Mouse (Mus musculus) intestine, embryonic 16.5 days (tissue): ENCODE measurements around the gene Lgi4. TPM values are rescaled to one million over a fixed set of nuclear protein-coding genes. Genes with fewer than 3 reads are reported as not detected.
A peak's percentile ranks its signal among the peaks of the same experiment; 100 is the strongest.

Experiments
- ATAC-seq: fragments of 200-750 bp; cut with Nextera tagmentation; 2 replicates; pipeline ENCODE4 v1.8.0; 2017; ENCODE audit warnings: moderate TSS enrichment, moderate library complexity
- H3K27ac ChIP-seq: fragments of 300-500 bp; sonication (generic); 2 replicates; pipeline ENCODE4 v1.5.1; 2014; ENCODE audit warnings: mild to moderate bottlenecking, low read length
- H3K27me3 ChIP-seq: fragments of 300-500 bp; sonication (generic); replicated peaks from 2 replicates; pipeline ENCODE4 v1.6.1; 2014; ENCODE audit warnings: low read length, control low read depth, mixed read lengths; ENCODE audit not compliant: control insufficient read depth, insufficient read depth
- H3K36me3 ChIP-seq: fragments of 300-500 bp; sonication (generic); 2 replicates; pipeline ENCODE4 v1.6.1; 2014; ENCODE audit warnings: low read length, control low read depth; ENCODE audit not compliant: control insufficient read depth, insufficient read depth
- H3K4me1 ChIP-seq: fragments of 300-500 bp; sonication (generic); 2 replicates; pipeline ENCODE4 v1.6.1; 2014; ENCODE audit warnings: low read length, control low read depth, mixed read lengths; ENCODE audit not compliant: control insufficient read depth, insufficient read depth
- H3K4me2 ChIP-seq: fragments of 300-500 bp; sonication (generic); 2 replicates; pipeline ENCODE4 v1.6.1; 2014; ENCODE audit warnings: low read depth, low read length, control low read depth
- H3K4me3 ChIP-seq: fragments of 300-500 bp; sonication (generic); 2 replicates; pipeline ENCODE4 v1.5.1; 2014; ENCODE audit warnings: mild to moderate bottlenecking, low read length
- H3K9ac ChIP-seq: fragments of 300-500 bp; sonication (generic); 2 replicates; pipeline ENCODE4 v1.6.1; 2014; ENCODE audit warnings: low read depth, low read length
- H3K9me3 ChIP-seq: fragments of 300-500 bp; sonication (generic); 2 replicates; pipeline ENCODE4 v1.6.1; 2016; ENCODE audit warnings: low read length, control low read depth; ENCODE audit not compliant: control insufficient read depth
- WGBS: fragments of 180-500 bp; shearing (Covaris S2); extraction: QIAGEN DNeasy Blood & Tissue Kit; methylation state at CpG from one replicate; pipeline ENCODE4 v1.1.7; 2014; 5-methylcytosine and 5-hydroxymethylcytosine counted together
- microRNA-seq: library from miRNA; unstranded; fragments of <30 nt; microRNA quantifications from one replicate; pipeline ENCODE4, GENCODE M21; 2016
- polyA plus RNA-seq: library from polyadenylated mRNA; unstranded; fragments of >200 nt; fragmentation: Nextera tagmentation; extraction: Ambion mirVana; gene quantifications from 2 replicates; pipeline ENCODE4 v1.2.1, GENCODE M21; 2015

The Lgi4 gene
- polyA plus RNA-seq, 1 experiment from 2014 or later, result 0.83 TPM

- Histone ChIP-seq H3K4me3 (peak within 1 kb of the TSS; percentile 51), H3K9ac (peak within 1 kb of the TSS; percentile 73), H3K4me2 (peak within 1 kb of the TSS; percentile 56), H3K4me1 (peaks cover 18% of the 10 kb centered on the region), H3K36me3 (no peaks in the 10 kb centered on the region), H3K9me3 (no peaks in the 10 kb centered on the region), H3K27ac (peak within 1 kb of the TSS; percentile 74), H3K27me3 (no peaks in the 10 kb centered on the region)
- peak; percentile 94 for ATAC-seq
- 16% methylated on average over 15 of the region's 15 CpGs for WGBS
Observed at GRCm38 (mm10) chr7:31115182-31115581, 56.0 kb downstream of the Lgi4 start, which contains the start of gene Hpn. Hpn (minus strand) TSS chr7:31115290.

- 24% methylated on average over 17 of the region's 17 CpGs for WGBS
- peak overlapping the region; percentile 73; the same call in 1 of the 2 replicates for H3K9ac ChIP-seq
- H3K27me3 ChIP-seq, result no peaks in the 10 kb centered on the region
Observed at GRCm38 (mm10) chr7:31115587-31116043, 56.5 kb downstream of the Lgi4 start.

GRCm38 (mm10) chr7:31116721-31117145, 57.6 kb downstream of the Lgi4 start:
- Histone ChIP-seq H3K9ac (no peak overlapping the region), H3K4me2 (no peak overlapping the region), H3K36me3 (no peaks in the 10 kb centered on the region), H3K27me3 (no peaks in the 10 kb centered on the region), H3K9me3 (no peaks in the 10 kb centered on the region), H3K4me3 (no peak overlapping the region), H3K27ac (no peak overlapping the region), H3K4me1 (peaks cover 14% of the 10 kb centered on the region)
- ATAC-seq, result no peak
- WGBS, result 61% methylated on average over 16 of the region's 16 CpGs

More at GRCm38 (mm10) chr7:31115587-31116043, 56.5 kb downstream of the Lgi4 start:
- Histone ChIP-seq H3K4me1 (peaks cover 18% of the 10 kb centered on the region), H3K36me3 (no peaks in the 10 kb centered on the region), H3K9me3 (no peaks in the 10 kb centered on the region), H3K4me2 (peak overlapping the region; percentile 56), H3K4me3 (peak overlapping the region; percentile 51; the same call in 1 of the 2 replicates), H3K27ac (peak overlapping the region; percentile 74)
- peak; percentile 78 for ATAC-seq

GRCm38 (mm10) chr7:31117465-31117864, 58.3 kb downstream of the Lgi4 start:
- no peaks in the 10 kb centered on the region for H3K27me3 ChIP-seq
- no peak for ATAC-seq
- H3K4me2 ChIP-seq, result no peak overlapping the region
- H3K9ac ChIP-seq, result no peak overlapping the region
- no peaks in the 10 kb centered on the region for H3K9me3 ChIP-seq
- no peak overlapping the region for H3K27ac ChIP-seq
- peaks cover 13% of the 10 kb centered on the region for H3K4me1 ChIP-seq
- H3K4me3 ChIP-seq, result no peak overlapping the region
- H3K36me3 ChIP-seq, result no peaks in the 10 kb centered on the region
- WGBS, result 90% methylated on average over 11 of the region's 11 CpGs

- Histone ChIP-seq H3K4me3 (no peak overlapping the region), H3K9me3 (no peaks in the 10 kb centered on the region), H3K4me1 (peaks cover 13% of the 10 kb centered on the region), H3K4me2 (no peak overlapping the region), H3K36me3 (no peaks in the 10 kb centered on the region), H3K27me3 (no peaks in the 10 kb centered on the region), H3K27ac (no peak overlapping the region), H3K9ac (no peak overlapping the region)
- 84% methylated on average over 7 of the region's 7 CpGs for WGBS
- ATAC-seq, result no peak
Observed at GRCm38 (mm10) chr7:31118486-31118885, 59.3 kb downstream of the Lgi4 start.

- Histone ChIP-seq H3K36me3 (no peaks in the 10 kb centered on the region), H3K4me1 (peaks cover 9% of the 10 kb centered on the region), H3K4me3 (no peak overlapping the region), H3K27me3 (0 out of 2 replicates have a peak, but pooled peaks cover under 1% of the 10 kb centered on the region), H3K9ac (no peak overlapping the region), H3K27ac (no peak overlapping the region), H3K4me2 (no peak overlapping the region), H3K9me3 (no peaks in the 10 kb centered on the region)
- 84% methylated on average over 5 of the region's 5 CpGs for WGBS
- ATAC-seq, result no peak
Observed at GRCm38 (mm10) chr7:31119556-31119955, 60.4 kb downstream of the Lgi4 start.

Small RNA genes lying within 50 kb of the gene (microRNA-seq; reads per million reads assigned to microRNA genes)
- gene Mir7050, result not detected

Other genes with a start within 250 kb of the Lgi4 start
- 10.9 and 11.7 TPM in 2 replicates for gene Ffar2, start 235.6 kb upstream of the Lgi4 start, polyA plus RNA-seq
- 0.78 TPM in 2 replicates for gene Ffar3, start 203.2 kb upstream of the Lgi4 start, polyA plus RNA-seq
- gene Ffar1, start 197.8 kb upstream of the Lgi4 start, polyA plus RNA-seq, result 0.35 and 0.37 TPM in 2 replicates
- gene Cd22, start 179.0 kb upstream of the Lgi4 start, polyA plus RNA-seq, result 0.62 and 0.70 TPM in 2 replicates
- 0.31 TPM in 2 replicates for gene Mag, start 144.5 kb upstream of the Lgi4 start, polyA plus RNA-seq
- not detected in 2 replicates for gene Hamp2, start 134.7 kb upstream of the Lgi4 start, polyA plus RNA-seq
- not detected in 2 replicates for gene Hamp, start 115.3 kb upstream of the Lgi4 start, polyA plus RNA-seq
- gene Usf2, start 102.5 kb upstream of the Lgi4 start, polyA plus RNA-seq, result 12.9 and 13.3 TPM in 2 replicates
- 164 and 166 TPM in 2 replicates for gene Lsr, start 85.9 kb upstream of the Lgi4 start, polyA plus RNA-seq
- 12.8 and 13.7 TPM in 2 replicates for gene Fam187b, start 85.6 kb upstream of the Lgi4 start, polyA plus RNA-seq
- gene Fxyd5, start 16.9 kb upstream of the Lgi4 start, polyA plus RNA-seq, result 22.5 and 26.9 TPM in 2 replicates
- gene Fxyd7, start 7.9 kb upstream of the Lgi4 start, polyA plus RNA-seq, result 20.1 and 22.0 TPM in 2 replicates
- gene Fxyd1, start 2.1 kb upstream of the Lgi4 start, polyA plus RNA-seq, result 62.6 and 71.9 TPM in 2 replicates
- gene Fxyd3, start 17.4 kb downstream of the Lgi4 start, polyA plus RNA-seq, result 71.2 and 73.7 TPM in 2 replicates
- 66.4 and 73.6 TPM in 2 replicates for gene Hpn, start 55.9 kb downstream of the Lgi4 start, polyA plus RNA-seq
- 0.16 and 1.0 TPM in 2 replicates for gene Scn1b, start 67.7 kb downstream of the Lgi4 start, polyA plus RNA-seq
- gene Gramd1a, start 96.6 kb downstream of the Lgi4 start, polyA plus RNA-seq, result 38.5 and 39.7 TPM in 2 replicates
- not detected in 2 replicates for gene Scgb2b2, start 231.2 kb downstream of the Lgi4 start, polyA plus RNA-seq
- not detected in 2 replicates for gene Scgb1b2, start 232.5 kb downstream of the Lgi4 start, polyA plus RNA-seq